Mouse (Mus musculus) lung, postnatal 25 days (tissue): ENCODE measurements at regions not wholly inside any gene's neighbourhood (a gene's known extent, or its start where the extent isn't known, plus 50 kb on each side); places are given as distances from the start of the nearest gene placed in this dataset.
A peak's percentile ranks its signal among the peaks of the same experiment; 100 is the strongest.

Source experiments
- DNase-seq: peaks from one replicate; pipeline ENCODE4 v3.0.0; 2022; ENCODE audit warnings: low spot score

GRCm38 (mm10) chr2:172773176-172773575, 166.9 kb downstream of the Bmp7 start:
- peak; percentile 59 for DNase-seq

DNA sequence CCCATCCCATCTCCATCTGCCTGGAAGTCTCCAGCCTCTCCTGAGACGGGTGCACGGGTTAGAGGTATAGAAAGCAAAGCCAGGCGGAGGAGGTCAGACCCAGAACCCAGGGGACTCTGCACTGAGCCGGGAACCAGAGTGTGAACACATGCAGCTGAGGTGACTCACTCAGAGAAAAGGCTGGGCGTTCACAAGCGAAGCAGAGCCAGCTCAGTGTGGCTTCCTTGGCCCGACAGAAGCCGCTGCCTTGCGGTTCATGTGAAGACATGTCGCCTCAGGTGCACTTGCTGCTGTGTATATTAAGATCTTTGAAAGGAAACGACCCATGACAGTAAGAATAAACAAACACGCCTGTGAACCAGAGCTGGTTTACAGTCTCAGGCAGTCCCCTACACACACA, 163.6 kb downstream of the Bmp7 start:
- DNase-seq = no peak

DNA sequence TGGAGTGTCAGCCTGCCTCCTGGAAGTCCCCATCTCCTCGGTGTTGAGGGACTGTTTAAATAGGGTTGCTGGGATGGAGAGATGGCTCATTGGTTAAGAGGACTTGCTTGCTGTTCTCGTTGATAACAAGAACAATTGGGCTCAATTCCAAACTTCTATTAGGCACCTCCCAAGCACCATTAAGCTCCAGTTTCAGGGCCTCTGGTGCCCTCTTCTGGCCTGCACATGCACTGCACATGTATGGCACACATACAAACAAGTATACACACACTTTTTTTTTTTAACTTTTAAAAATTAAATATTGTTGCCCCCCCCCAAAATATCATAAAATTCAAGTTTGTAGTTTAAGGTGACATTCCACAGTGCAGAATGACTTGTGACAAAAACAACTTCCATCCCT, 162.3 kb downstream of the Bmp7 start:
- no peak for DNase-seq

DNA sequence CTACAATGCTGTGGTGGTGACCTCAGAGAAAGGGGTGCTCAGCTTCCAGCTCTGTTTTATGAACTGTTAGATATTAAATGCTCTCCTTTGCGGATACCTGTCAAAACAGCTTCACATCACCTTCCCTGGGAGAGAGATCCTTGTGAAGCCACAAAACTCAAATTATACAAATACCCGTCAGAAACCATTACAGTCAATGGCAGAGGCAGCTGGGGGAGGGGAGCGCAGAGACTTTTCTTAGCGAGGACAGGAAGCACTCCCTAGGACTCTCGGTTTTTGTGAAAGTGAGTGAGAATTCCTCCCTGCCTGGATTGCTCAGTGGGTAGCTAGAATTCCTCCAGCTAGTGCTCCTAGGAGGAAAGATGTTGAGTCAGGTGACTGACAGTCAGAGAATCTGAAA, 161.0 kb downstream of the Bmp7 start:
- DNase-seq = no peak

DNA sequence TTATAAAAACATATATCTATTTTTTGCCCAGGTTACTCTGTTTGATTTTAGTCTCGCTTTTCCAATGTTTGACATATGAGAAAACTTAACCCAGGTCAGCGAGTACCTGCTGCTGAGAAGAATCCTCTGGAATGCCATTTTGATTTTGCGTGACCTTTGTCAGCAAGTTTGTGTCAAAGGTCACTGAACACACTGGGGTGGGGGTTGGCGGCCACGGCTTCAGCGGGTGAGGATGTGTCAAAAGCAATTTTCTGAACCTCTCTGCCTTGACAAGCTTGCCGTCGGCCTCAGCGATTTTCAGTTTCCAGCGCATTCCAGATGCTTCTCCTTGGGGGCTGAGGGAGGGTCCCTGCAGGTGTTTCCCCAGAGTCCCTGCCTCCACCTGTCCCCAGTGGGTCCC, 157.4 kb downstream of the Bmp7 start:
- DNase-seq = no peak

GRCm38 (mm10) chr2:172786297-172786696, 153.8 kb downstream of the Bmp7 start:
- DNase-seq = no peak

DNA sequence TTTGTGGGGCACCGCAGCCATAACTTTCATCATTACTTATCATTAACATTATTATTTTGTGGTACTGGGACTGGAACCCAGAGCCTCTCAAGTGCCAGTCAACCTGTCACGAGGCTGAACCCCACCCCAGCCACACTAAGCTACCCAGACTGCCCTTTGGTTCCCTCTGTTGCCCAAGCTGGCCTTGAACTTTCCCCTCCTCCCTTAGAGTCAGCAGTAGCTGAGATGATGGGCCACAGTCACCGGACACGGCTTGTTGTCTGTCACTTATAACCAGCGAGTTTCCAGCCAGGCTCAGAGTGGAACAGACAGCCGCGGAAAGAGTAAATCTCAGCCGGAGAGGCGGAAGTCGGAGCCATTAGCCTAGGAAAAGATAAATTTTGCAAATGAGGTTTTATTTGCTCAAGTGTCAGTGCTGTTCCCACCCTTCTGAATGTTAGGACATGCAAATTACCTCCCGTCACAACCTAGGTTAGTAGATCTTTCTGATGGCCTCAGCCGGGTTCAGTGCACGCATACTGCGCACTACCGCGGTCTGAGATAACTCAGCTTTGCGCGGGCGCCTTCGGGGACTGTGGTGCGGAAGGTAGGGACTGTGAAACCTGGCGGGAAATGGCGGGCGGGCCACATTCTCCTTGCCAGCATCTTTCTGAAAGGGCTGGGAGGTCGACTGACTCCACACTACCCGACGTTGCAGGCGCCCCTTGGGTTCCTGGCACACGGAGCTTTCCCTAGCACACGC, 152.7 kb downstream of the Bmp7 start:
- DNase-seq = no peak

DNA sequence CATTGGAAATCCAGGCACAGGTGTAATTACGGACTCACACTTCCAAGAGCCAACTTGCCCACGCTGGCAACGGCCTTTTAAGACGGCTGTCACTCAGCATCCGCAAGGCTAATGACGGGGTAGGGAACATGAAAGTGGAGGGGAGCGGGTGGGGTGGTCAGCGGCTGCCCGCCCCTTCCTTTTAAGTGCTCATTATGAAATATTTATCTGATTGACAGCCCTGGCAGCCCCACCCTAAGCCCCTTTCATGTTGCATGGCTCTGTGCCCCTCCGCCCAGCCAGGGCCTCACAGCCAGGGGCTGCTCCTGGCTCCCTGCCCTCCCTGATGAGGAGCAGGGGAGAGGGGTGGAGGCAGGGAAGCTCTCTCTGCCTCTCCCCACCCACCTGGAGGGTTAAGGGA, 150.9 kb downstream of the Bmp7 start:
- no peak for DNase-seq

DNA sequence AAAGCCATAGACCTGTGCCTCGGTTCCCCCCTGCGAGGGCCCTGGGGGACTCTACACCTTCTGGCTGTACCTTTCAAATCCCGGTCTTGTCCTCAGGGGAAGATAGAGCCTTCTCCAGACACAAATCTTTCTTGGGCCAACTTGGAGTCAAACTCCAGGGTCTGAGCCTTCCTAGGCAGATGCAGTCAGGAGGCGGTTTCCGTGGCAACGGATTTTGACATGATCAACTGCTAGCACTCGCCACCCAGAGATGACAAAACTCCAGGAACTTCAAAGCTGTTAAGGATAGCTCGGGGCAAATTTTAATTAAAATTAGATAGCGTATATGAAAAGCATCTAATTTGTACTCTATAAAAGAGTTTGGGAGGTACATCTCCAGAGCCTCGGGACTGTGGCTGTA, 147.6 kb downstream of the Bmp7 start:
- no peak for DNase-seq

DNA sequence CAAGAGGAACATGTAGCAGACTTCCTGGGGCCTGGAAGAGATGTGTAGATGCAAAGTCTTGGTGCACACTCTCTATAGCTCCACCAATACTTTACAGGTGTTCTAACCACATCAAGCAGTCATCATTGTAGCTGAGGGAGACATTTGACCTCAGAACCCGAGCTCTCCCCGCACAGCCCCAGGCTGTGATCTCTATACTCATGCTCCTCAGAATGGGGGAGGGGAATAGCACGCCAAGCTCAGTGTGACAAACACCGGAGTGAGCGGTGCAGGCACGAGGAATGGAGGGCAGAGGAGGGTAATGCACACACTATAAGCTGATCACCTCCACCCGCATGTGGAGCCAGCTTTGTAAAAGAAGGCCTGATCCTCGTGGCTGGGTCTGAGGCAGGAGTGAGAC, 146.1 kb downstream of the Bmp7 start:
- no peak for DNase-seq

DNA sequence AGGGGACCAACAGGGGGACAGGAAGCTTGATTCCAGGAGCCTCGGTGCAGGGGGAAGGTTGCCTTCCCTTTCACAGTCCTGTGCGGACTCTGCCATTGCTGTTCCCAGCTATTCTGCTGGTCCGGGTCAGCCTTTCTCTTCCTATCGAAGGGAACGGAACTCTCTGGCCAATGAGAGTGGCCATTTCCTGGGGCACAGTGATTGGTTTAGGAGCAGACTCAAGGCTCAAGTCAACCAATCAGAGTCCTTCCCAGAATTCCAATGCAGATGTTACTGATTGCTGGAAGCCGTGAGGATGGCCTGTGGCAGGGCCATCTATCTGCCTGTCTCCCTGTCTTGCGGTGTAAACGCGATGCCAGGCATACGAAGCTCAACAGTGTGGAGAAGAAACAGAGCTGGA, 145.3 kb downstream of the Bmp7 start:
- DNase-seq = no peak

DNA sequence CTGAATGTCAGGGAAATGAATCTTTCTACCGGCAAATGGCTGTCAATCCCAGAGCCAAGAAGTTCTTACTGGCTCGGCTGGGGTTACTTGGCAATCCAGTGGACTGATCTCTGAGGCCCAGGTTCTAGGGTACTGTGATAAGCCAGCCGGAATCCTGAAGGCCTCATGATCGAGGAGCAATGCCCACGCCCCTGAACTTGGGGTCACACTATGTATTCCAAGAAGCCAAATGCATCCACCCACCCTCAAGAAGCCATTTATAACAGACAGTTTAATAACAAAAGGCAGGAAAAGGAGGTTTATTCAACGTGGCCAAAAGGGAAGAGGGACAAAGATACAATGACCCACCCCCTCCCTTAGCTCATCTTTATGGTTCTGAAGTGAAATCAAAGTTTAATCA, 144.0 kb downstream of the Bmp7 start:
- DNase-seq = peak; percentile 67

GRCm38 (mm10) chr2:172796955-172797354, 143.2 kb downstream of the Bmp7 start:
- no peak for DNase-seq

- DNase-seq = no peak
Measured at GRCm38 (mm10) chr2:172799951-172800350, 140.2 kb downstream of the Bmp7 start.

GRCm38 (mm10) chr2:172800801-172801200, 139.3 kb downstream of the Bmp7 start:
- no peak for DNase-seq

DNA sequence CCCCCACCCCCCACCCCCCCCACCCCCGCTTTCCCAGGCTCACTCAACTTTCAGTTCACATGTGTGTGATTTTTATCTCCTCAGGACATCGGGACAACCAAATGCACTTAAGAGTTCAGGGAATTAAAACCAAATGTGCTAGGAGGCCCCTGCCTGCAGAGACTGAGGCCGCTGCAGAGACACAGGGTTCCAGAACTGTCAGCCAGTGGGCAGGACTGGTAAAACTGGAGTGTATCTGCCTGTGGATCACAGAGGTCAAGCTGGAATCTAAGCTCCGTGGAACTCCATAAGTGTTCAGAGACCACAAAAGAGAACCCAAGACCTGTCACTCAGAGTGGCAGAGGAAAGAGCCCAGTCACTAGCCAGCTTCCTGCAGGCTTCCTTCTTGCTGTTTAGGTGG, 138.3 kb downstream of the Bmp7 start:
- DNase-seq = no peak

DNA sequence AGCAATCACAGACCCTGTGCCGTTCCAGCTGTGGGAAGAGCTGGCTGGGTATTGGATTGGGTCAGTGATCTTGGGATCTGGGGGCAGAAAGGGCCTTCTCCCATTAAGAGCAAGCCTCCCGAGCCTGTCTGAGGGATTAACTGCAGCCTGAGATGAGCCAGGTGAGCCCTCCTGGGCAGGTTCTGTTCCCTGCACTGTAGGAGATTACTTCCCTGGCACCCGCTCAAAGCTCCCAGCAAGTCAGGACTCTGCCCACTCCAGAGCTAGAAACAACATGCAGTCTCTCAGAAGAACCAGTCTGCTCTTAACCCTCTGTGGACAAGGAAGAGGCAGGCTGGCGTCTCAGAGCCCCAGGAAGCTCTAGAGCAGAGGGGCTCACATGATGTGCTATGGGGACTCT, 132.7 kb downstream of the Bmp7 start:
- DNase-seq = no peak

DNA sequence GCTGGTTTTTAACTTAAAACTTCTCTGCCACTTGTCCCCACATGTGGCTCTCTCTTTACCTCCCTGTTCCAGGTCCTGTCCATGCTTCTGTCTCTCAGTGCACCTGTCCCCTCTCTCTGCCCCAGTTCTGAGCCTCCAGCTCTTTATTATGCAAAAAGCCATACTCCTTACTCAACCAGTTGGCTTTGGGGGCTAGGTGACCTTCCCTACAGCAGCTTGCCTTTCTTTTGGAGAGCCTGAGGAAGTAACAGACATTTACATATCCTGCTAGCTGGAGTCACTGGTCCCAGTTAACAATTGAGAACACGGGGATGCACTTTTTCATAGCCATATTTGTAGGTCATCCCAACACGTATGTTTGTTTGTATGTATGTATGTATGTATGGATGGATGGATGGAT, 130.8 kb downstream of the Bmp7 start:
- DNase-seq = no peak

DNA sequence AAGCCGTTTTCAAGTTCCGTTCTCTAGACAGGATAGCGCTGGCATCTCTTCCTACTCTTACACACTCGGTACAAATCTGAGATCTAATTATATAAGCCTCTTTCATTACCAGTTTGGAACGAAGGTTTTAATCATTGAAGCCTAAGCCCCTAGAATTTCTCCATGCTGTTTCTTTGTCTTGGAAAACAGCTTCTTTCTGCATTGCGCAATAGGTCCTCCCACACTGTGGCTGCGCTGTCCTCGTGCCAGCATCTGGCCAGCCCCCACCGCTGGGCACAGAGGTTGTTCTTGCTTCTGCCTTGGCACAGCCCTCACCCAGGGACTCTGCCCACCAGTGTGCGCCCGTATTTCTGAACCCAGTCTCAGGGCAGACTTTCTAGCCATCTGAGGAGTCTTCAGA, 126.8 kb downstream of the Bmp7 start:
- no peak for DNase-seq

GRCm38 (mm10) chr2:172813906-172814305, 126.2 kb downstream of the Bmp7 start:
- DNase-seq = no peak

GRCm38 (mm10) chr2:172815146-172815545, 125.0 kb downstream of the Bmp7 start:
- DNase-seq = no peak

- no peak for DNase-seq
Measured at GRCm38 (mm10) chr2:172817058-172817745, 122.9 kb downstream of the Bmp7 start.
